9 mouse cellular contexts compared by ENCODE assay signal in genomic region chr1:73942243-73942642, GRCm38 (mm10).
DNase-seq lines count a peak whose midpoint lies in the region; ATAC-seq lines count a peak whose summit lies in the region.
"Had no signal": no experiment of that assay in that cellular context is flagged by ENCODE, and none has a peak within 500 bp of the region (broad histone marks: within the 10 kb centered on the region; RNA-seq: fewer than 3 reads in every experiment).

No protein-coding gene starts in this region.

- no peak overlapping the region for H3K4me2 ChIP-seq in kidney, embryonic 15.5 days
- H3K4me2 ChIP-seq in intestine, embryonic 16.5 days (ENCODE audit: low read depth, low read length), result no peak overlapping the region
- H3K4me2 ChIP-seq: lung, embryonic 15.5 days had no signal

- H3K27ac ChIP-seq in kidney, embryonic 15.5 days, result no peak overlapping the region
- peak overlapping the region; percentile 53; the same call in 1 of the 2 replicates for H3K27ac ChIP-seq in intestine, embryonic 16.5 days (ENCODE audit: low read length)
- H3K27ac ChIP-seq: lung, embryonic 15.5 days had no signal

- H3K4me3 ChIP-seq in kidney, embryonic 15.5 days (replicated peaks), result no peak overlapping the region
- no peak overlapping the region for H3K4me3 ChIP-seq in intestine, embryonic 16.5 days (ENCODE audit: low read length)
- H3K4me3 ChIP-seq: lung, embryonic 15.5 days had no signal

- H3K9ac ChIP-seq in kidney, embryonic 15.5 days, result no peak overlapping the region
- no peak overlapping the region for H3K9ac ChIP-seq in intestine, embryonic 16.5 days (ENCODE audit: low read depth, low read length)
- H3K9ac ChIP-seq: lung, embryonic 15.5 days had no signal

- WGBS in kidney, embryonic 15.5 days, result 73% methylated on average over 2 of the region's 2 CpGs
- WGBS in intestine, embryonic 16.5 days, result 47% methylated on average over 2 of the region's 2 CpGs

- H3K36me3 ChIP-seq in kidney, embryonic 15.5 days, result peaks cover 40% of the 10 kb centered on the region
- H3K36me3 ChIP-seq in intestine, embryonic 16.5 days (ENCODE audit: control insufficient read depth, insufficient read depth, low read length), result no peaks in the 10 kb centered on the region

- H3K27me3 ChIP-seq in kidney, embryonic 15.5 days, result no peaks in the 10 kb centered on the region
- H3K27me3 ChIP-seq in intestine, embryonic 16.5 days (replicated peaks; ENCODE audit: control insufficient read depth, insufficient read depth, low read length), result no peaks in the 10 kb centered on the region
- H3K27me3 ChIP-seq: lung, embryonic 15.5 days had no signal

- DNase-seq in kidney, adult 18-20 months, result no peak
- DNase-seq in NIH3T3 (ENCODE audit: low read depth), result peak; percentile 61
- peak; percentile 84 for DNase-seq in gastrocnemius, adult 18-20 months (ENCODE audit: low spot score)
- DNase-seq in natural killer cell, adult 2 months (ENCODE audit: low spot score in 2 of 2), result no peak
- DNase-seq in liver, result no peak
- no peak for DNase-seq in layer of hippocampus, adult 18-20 months (ENCODE audit: low spot score in 2 of 2)

- 0 out of 2 replicates have a peak, but pooled peaks cover 4% of the 10 kb centered on the region for H3K4me1 ChIP-seq in kidney, embryonic 15.5 days
- peaks cover 18% of the 10 kb centered on the region for H3K4me1 ChIP-seq in intestine, embryonic 16.5 days (ENCODE audit: control insufficient read depth, insufficient read depth, low read length)

- no peaks in the 10 kb centered on the region for H3K9me3 ChIP-seq in kidney, embryonic 15.5 days (replicated peaks)
- H3K9me3 ChIP-seq in intestine, embryonic 16.5 days (ENCODE audit: control insufficient read depth, low read length), result no peaks in the 10 kb centered on the region
- H3K9me3 ChIP-seq: lung, embryonic 15.5 days had no signal

- 0 out of 2 replicates have a peak, but pooled peaks have one; percentile 7 for ATAC-seq in kidney, embryonic 15.5 days (replicated peaks; ENCODE audit: low FRiP score)
- ATAC-seq in intestine, embryonic 16.5 days, result peak; percentile 64

Comparison
In these comparisons a context has a peak if more than half of its experiments do, and no peak if none do; other contexts are left out.
1. DNase-seq: peak in NIH3T3 (single experiment) and gastrocnemius, adult 18-20 months (single experiment); none in kidney, adult 18-20 months (single experiment), natural killer cell, adult 2 months (0 of 2), liver (single experiment) and layer of hippocampus, adult 18-20 months (0 of 2).